Mouse (Mus musculus) fat pad, adult 2 months (tissue): ENCODE measurements around the gene Upk1b.

Experiments used
- DNase-seq: peaks from one replicate; pipeline ENCODE4 v3.0.0-alpha.2; 2011; ENCODE audit warnings: low read depth, low spot score; ENCODE audit errors: extremely low read depth

Gene Upk1b

GRCm38 (mm10) chr16:38763508-38763907 lies 36.6 kb downstream of the Upk1b start:
- DNase-seq: no peak

- no peak for DNase-seq
Observed at GRCm38 (mm10) chr16:38762401-38762800, 37.7 kb downstream of the Upk1b start.

GRCm38 (mm10) chr16:38761972-38762371 lies 38.2 kb downstream of the Upk1b start:
- DNase-seq: no peak

GRCm38 (mm10) chr16:38760834-38761375 lies 39.2 kb downstream of the Upk1b start:
- DNase-seq: no peak

GRCm38 (mm10) chr16:38760239-38760638 lies 39.9 kb downstream of the Upk1b start:
- DNase-seq: no peak

GRCm38 (mm10) chr16:38758104-38758861 lies 41.8 kb downstream of the Upk1b start:
- DNase-seq: no peak

- no peak for DNase-seq
Observed at GRCm38 (mm10) chr16:38757626-38758025, 42.5 kb downstream of the Upk1b start.

GRCm38 (mm10) chr16:38756572-38756971 lies 43.6 kb downstream of the Upk1b start:
- no peak for DNase-seq

GRCm38 (mm10) chr16:38756177-38756503 lies 44.0 kb downstream of the Upk1b start:
- DNase-seq: peak; percentile 80

- DNase-seq: no peak
Observed at GRCm38 (mm10) chr16:38755452-38756176, 44.5 kb downstream of the Upk1b start.

- no peak for DNase-seq
Observed at GRCm38 (mm10) chr16:38753631-38754030, 46.5 kb downstream of the Upk1b start.

GRCm38 (mm10) chr16:38750803-38751202 lies 49.3 kb downstream of the Upk1b start:
- DNase-seq: no peak

- DNase-seq: no peak
Observed at GRCm38 (mm10) chr16:38743941-38744673, 56.0 kb downstream of the Upk1b start.

GRCm38 (mm10) chr16:38742659-38743131 lies 57.4 kb downstream of the Upk1b start:
- no peak for DNase-seq

GRCm38 (mm10) chr16:38742113-38742658 lies 57.9 kb downstream of the Upk1b start, which contains the start of gene B4galt4:
Gene B4galt4, plus strand, starts transcription at chr16:38742264.
- no peak for DNase-seq

- DNase-seq: no peak
Observed at GRCm38 (mm10) chr16:38741204-38741903, 58.8 kb downstream of the Upk1b start.

- no peak for DNase-seq
Observed at GRCm38 (mm10) chr16:38730921-38731320, 69.2 kb downstream of the Upk1b start.

- no peak for DNase-seq
Observed at GRCm38 (mm10) chr16:38729610-38730288, 70.4 kb downstream of the Upk1b start.

GRCm38 (mm10) chr16:38729139-38729538 lies 71.0 kb downstream of the Upk1b start:
- no peak for DNase-seq
